Mouse (Mus musculus): ENCODE measurements at regions not wholly inside any gene's neighbourhood (a gene's known extent, or its start where the extent isn't known, plus 50 kb on each side); places are given as distances from the start of the nearest gene placed in this dataset.

GRCm38 (mm10) chr15:59713965-59714739, 302.3 kb downstream of the 4933412E24Rik start:
- no peak for TF ChIP-seq USF1 (IDR thresholded peaks at IDR 0.05; ENCODE audit: low read depth)
- no peak for TF ChIP-seq MAX (IDR thresholded peaks at IDR 0.05; ENCODE audit: low read depth)
- TF ChIP-seq POLR2A (IDR thresholded peaks at IDR 0.05; ENCODE audit: insufficient read length, low read depth): no peak
- no peak for TF ChIP-seq CEBPB (IDR thresholded peaks at IDR 0.05; ENCODE audit: insufficient read depth, poor library complexity, severe bottlenecking)
- TF ChIP-seq MYOD1 (IDR thresholded peaks at IDR 0.05; ENCODE audit: control insufficient read depth in 1 of 3, insufficient read length in 2 of 3, low read depth in 2 of 3): no peak
- TF ChIP-seq E2F4 (IDR thresholded peaks at IDR 0.05; ENCODE audit: insufficient read depth): no peak
- no peak for TF ChIP-seq TCF12 (IDR thresholded peaks at IDR 0.05; ENCODE audit: insufficient read depth, poor library complexity, severe bottlenecking)
- no peak for TF ChIP-seq TCF3 (IDR thresholded peaks at IDR 0.05; ENCODE audit: insufficient read length, low read depth)
- no peak for TF ChIP-seq REST (IDR thresholded peaks at IDR 0.05; ENCODE audit: insufficient read depth, insufficient read length)
- no peak for TF ChIP-seq MYOG (IDR thresholded peaks at IDR 0.05; ENCODE audit: control insufficient read depth in 1 of 3, insufficient read depth in 1 of 3, insufficient read length in 2 of 3, low read depth in 2 of 3)

All from myocyte (in vitro differentiated cells).